Mouse (Mus musculus) limb, embryonic 11.5 days (tissue): ENCODE data around the gene Cpt1b. TPM values are rescaled to one million over a fixed set of nuclear protein-coding genes. Genes with fewer than 3 reads are reported as not detected.
"Not testable (repeated sequence)": the region's sequence is repeated elsewhere in the genome, so short reads cannot be mapped to it uniquely, and the experiment has no call there.

Experiments used
- ATAC-seq: fragments of 200-750 bp; cut with Nextera tagmentation; 2 replicates; pipeline ENCODE4 v1.8.0; 2017; ENCODE audit warnings: low read depth; ENCODE audit not compliant: insufficient number of reproducible peaks, low FRiP score, low TSS enrichment
- DNase-seq: peaks from one replicate; pipeline ENCODE4 v3.0.0-alpha.2; 2015; ENCODE audit warnings: low spot score
- H3K27ac ChIP-seq: fragments of 300-500 bp; sonication (generic); replicated peaks from 2 replicates; pipeline ENCODE4 v1.5.1; 2014; ENCODE audit warnings: low read depth, mild to moderate bottlenecking, low read length
- H3K27me3 ChIP-seq: fragments of 300-500 bp; sonication (generic); 2 replicates; pipeline ENCODE4 v1.6.1; 2014; ENCODE audit warnings: mild to moderate bottlenecking, low read length, mixed read lengths; ENCODE audit not compliant: control insufficient read depth, insufficient read depth
- H3K36me3 ChIP-seq: fragments of 300-500 bp; sonication (generic); 2 replicates; pipeline ENCODE4 v1.6.1; 2014; ENCODE audit warnings: mild to moderate bottlenecking, low read length, moderate library complexity, mixed read lengths; ENCODE audit not compliant: control insufficient read depth, insufficient read depth
- H3K4me1 ChIP-seq: fragments of 300-500 bp; sonication (generic); 2 replicates; pipeline ENCODE4 v1.6.1; 2014; ENCODE audit warnings: low read length, mixed read lengths; ENCODE audit not compliant: control insufficient read depth, insufficient read depth
- H3K4me2 ChIP-seq: fragments of 300-500 bp; sonication (generic); 2 replicates; pipeline ENCODE4 v1.6.1; 2014; ENCODE audit warnings: low read depth, mild to moderate bottlenecking, moderate library complexity; ENCODE audit not compliant: severe bottlenecking
- H3K4me3 ChIP-seq: fragments of 300-500 bp; sonication (generic); 2 replicates; pipeline ENCODE4 v1.5.1; 2014; ENCODE audit warnings: low read depth, low read length
- H3K9ac ChIP-seq: fragments of 300-500 bp; sonication (generic); 2 replicates; pipeline ENCODE4 v1.6.1; 2014; ENCODE audit warnings: mild to moderate bottlenecking, low read length
- H3K9me3 ChIP-seq: fragments of 300-500 bp; sonication (generic); 2 replicates; pipeline ENCODE4 v1.6.1; 2016; ENCODE audit warnings: low read length; ENCODE audit not compliant: control insufficient read depth
- WGBS: fragments of 180-500 bp; shearing (Covaris S2); extraction: QIAGEN DNeasy Blood & Tissue Kit; methylation state at CpG from one replicate; pipeline ENCODE4 v1.1.7; 2014; 5-methylcytosine and 5-hydroxymethylcytosine counted together
- polyA plus RNA-seq: library from polyadenylated mRNA; unstranded; fragments of >200 nt; fragmentation: Nextera tagmentation; extraction: Ambion mirVana; gene quantifications from 2 replicates; pipeline ENCODE4 v1.2.1, GENCODE M21; 2014

Gene Cpt1b
- polyA plus RNA-seq, 1 experiment from 2014 or later, result 1.2 TPM

DNA sequence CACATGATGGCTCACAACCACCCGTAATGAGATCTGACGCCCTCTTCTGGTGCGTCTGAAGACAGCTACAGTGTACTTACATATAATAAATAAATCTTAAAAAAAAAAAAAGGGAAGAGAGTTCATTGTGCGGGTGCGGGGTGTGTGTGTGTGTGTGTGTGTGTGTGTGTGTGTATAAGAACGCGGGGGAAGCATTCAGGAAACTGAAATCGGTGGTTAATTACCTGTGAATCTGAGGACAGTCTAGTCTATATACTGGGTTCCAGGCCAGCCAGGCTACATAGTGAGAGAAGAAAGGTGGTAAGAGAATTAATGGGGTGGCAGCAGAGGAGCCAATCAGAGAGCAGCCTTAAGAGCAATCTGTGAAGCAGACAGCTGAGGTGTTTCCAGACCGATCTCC is 5.1 kb upstream of the Cpt1b start:
- not testable (repeated sequence) for H3K36me3 ChIP-seq, H3K27me3 ChIP-seq, ATAC-seq, H3K9ac ChIP-seq, H3K9me3 ChIP-seq, DNase-seq, H3K4me1 ChIP-seq, H3K4me2 ChIP-seq, H3K27ac ChIP-seq, H3K4me3 ChIP-seq
- 80% methylated on average over 7 of the region's 9 CpGs for WGBS

- Histone ChIP-seq H3K9me3 (no peaks in the 10 kb centered on the region), H3K27ac (no peak overlapping the region), H3K36me3 (peaks cover 2% of the 10 kb centered on the region; the same call in 1 of the 2 replicates), H3K4me3 (peak overlapping the region; percentile 53), H3K4me1 (peaks cover 9% of the 10 kb centered on the region), H3K27me3 (no peaks in the 10 kb centered on the region), H3K4me2 (peak overlapping the region; percentile 91), H3K9ac (0 out of 2 replicates have a peak overlapping the region, but pooled peaks have one; percentile 54)
- DNase-seq (no peak), ATAC-seq (no peak)
- 54% methylated on average over 6 of the region's 6 CpGs for WGBS
These were observed 4.7 kb upstream of the Cpt1b start for GRCm38 (mm10) chr15:89430341-89430740.

DNA sequence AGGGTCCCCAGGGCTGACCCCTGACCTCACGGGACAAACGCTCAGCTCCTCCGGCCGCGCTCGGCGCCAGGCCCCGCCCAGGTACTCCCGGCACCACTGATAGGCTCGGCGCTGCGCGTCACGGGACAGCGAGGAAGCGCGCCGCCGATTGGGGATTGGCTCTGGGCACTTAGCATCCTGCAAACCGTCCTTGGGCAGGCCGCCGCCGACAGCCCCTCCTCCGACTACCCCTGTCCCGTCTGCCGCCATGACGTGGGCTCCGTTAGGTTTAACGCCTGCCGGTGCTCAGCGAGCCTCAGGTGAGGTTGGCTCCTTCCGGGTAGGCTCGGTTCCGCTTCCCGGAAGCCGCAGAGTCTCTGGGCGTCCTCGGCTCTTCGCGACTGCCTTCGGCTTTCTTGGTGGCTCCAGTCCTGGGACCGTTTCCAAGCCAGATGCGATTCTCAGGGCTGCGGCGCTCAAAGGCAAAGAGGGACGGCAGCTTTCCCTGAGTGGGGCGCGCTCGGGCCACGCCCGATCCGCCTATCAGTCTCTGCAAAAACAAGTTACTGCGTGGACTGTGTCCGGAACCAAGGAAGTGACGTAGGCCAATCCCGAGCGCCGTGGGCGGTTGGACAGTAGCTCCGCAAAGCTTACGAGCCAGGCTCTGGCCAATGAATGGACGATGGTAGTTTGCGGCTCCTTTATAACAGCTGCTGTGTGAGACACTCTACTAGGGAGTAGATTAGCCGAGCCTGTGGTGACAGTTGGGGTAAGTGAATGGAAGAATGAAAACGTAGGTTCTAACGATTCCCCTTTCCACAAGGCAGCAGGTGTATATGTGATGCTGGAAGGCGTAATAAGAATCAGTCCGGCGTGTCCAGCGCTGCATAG is 3.9 kb upstream of the Cpt1b start, which contains the start of the genes C730034F03Rik, Gm44502 and Chkb:
C730034F03Rik (plus strand) TSS at position 238 of the 870 bp plus-strand sequence.
Gm44502 (minus strand) TSS at position 345 of the 870 bp plus-strand sequence.
Chkb (minus strand) TSS at position 557 of the 870 bp plus-strand sequence.
- WGBS, result 1% methylated on average over 63 of the region's 70 CpGs
- H3K9ac ChIP-seq, result peak within 1 kb of the TSS; percentile 54
- DNase-seq (peak; percentile 90), ATAC-seq (peak; percentile 91)
- no peaks in the 10 kb centered on the region for H3K27me3 ChIP-seq
- peak within 1 kb of the TSS; percentile 91 for H3K4me2 ChIP-seq
- peak within 1 kb of the TSS; percentile 53 for H3K4me3 ChIP-seq
- H3K9me3 ChIP-seq, result no peaks in the 10 kb centered on the region
- peaks cover 2% of the 10 kb centered on the region; the same call in 1 of the 2 replicates for H3K36me3 ChIP-seq
- H3K27ac ChIP-seq, result peak within 1 kb of the TSS; percentile 80
- H3K4me1 ChIP-seq, result peaks cover 9% of the 10 kb centered on the region

GRCm38 (mm10) chr15:89428821-89429351 is 3.2 kb upstream of the Cpt1b start:
- peak overlapping the region; percentile 91 for H3K4me2 ChIP-seq
- H3K4me1 ChIP-seq, result peaks cover 9% of the 10 kb centered on the region
- no peaks in the 10 kb centered on the region for H3K27me3 ChIP-seq
- H3K9me3 ChIP-seq, result no peaks in the 10 kb centered on the region
- 5% methylated on average over 22 of the region's 22 CpGs for WGBS
- no peak overlapping the region for H3K27ac ChIP-seq
- no peak for DNase-seq
- peak overlapping the region; percentile 53 for H3K4me3 ChIP-seq
- peaks cover 2% of the 10 kb centered on the region; the same call in 1 of the 2 replicates for H3K36me3 ChIP-seq
- peak; percentile 44; the same call in 1 of the 2 replicates for ATAC-seq
- peak overlapping the region; percentile 54 for H3K9ac ChIP-seq

DNA sequence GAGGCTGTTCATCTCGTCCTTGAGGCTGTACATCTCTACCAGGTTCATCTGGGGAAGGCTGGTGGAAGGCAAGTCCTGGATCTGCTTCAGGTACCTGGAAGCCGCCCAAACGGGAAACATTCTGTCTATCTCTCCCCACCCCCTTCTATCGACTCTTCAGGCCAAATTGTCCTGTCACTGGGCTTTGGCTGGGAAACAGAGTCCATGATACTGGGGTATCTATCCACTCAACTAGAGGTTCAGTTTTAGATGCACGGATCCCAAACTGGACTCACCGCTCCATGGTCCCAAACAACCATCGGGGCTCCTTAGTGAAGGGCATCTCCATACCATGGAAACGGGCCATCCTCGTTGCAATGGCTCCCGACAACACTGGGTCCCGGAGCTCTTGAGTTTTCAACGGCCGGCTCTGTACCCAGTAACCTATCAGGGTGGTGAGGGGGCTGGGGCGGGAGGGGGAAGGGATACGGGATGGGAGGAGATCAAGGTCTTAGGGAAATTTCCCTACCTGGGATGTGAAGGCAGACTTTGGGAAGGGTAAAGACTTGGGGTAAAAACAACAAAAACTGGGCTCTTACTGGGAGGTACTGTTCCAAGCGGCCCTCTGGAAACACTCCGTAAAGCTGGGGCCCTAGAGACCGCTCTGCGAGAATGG is 2.6 kb upstream of the Cpt1b start:
- peaks cover 2% of the 10 kb centered on the region; the same call in 1 of the 2 replicates for H3K36me3 ChIP-seq
- no peaks in the 10 kb centered on the region for H3K27me3 ChIP-seq
- H3K27ac ChIP-seq, result no peak overlapping the region
- no peaks in the 10 kb centered on the region for H3K9me3 ChIP-seq
- 83% methylated on average over 19 of the region's 19 CpGs for WGBS
- H3K4me2 ChIP-seq, result peak overlapping the region; percentile 91
- DNase-seq, result no peak
- H3K9ac ChIP-seq, result no peak overlapping the region
- no peak for ATAC-seq
- peaks cover 9% of the 10 kb centered on the region for H3K4me1 ChIP-seq
- H3K4me3 ChIP-seq, result peak overlapping the region; percentile 53

DNA sequence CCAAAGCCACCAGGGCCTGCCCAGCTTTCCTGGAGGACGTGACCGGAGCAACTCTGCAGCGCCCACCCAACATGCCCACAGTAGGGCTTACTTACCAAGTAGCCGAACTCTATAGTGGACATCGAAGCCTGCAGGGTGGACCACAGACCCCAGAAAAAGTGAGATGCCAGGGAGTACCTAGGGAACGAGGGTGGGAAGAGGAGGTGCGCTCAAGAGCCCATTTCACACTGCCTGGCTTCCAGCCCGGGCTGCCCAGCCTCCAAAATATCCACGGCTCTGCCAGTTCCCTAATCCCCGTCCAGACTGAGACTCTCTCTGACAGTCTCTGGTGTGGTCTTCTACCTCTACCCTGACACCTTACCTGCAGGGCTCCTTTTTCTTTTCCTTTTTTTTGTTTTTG is 1.1 kb upstream of the Cpt1b start:
- peaks cover 9% of the 10 kb centered on the region for H3K4me1 ChIP-seq
- H3K27ac ChIP-seq, result no peak overlapping the region
- H3K9ac ChIP-seq, result no peak overlapping the region
- H3K36me3 ChIP-seq, result peaks cover 2% of the 10 kb centered on the region; the same call in 1 of the 2 replicates
- no peak overlapping the region for H3K4me3 ChIP-seq
- DNase-seq (no peak), ATAC-seq (no peak)
- no peaks in the 10 kb centered on the region for H3K9me3 ChIP-seq
- no peaks in the 10 kb centered on the region for H3K27me3 ChIP-seq
- H3K4me2 ChIP-seq, result no peak overlapping the region
- WGBS, result 88% methylated on average over 10 of the region's 10 CpGs

- Histone ChIP-seq H3K36me3 (peaks cover 2% of the 10 kb centered on the region; the same call in 1 of the 2 replicates), H3K9me3 (no peaks in the 10 kb centered on the region), H3K4me3 (no peak overlapping the region), H3K9ac (no peak overlapping the region), H3K4me2 (no peak overlapping the region), H3K4me1 (peaks cover 9% of the 10 kb centered on the region), H3K27me3 (no peaks in the 10 kb centered on the region), H3K27ac (no peak overlapping the region)
- 86% methylated on average over 8 of the region's 8 CpGs for WGBS
- DNase-seq (no peak), ATAC-seq (no peak)
These were observed 1.0 kb downstream of the Cpt1b start for GRCm38 (mm10) chr15:89424621-89425020.

- no peak overlapping the region for H3K4me2 ChIP-seq
- no peak for ATAC-seq
- peaks cover 9% of the 10 kb centered on the region for H3K4me1 ChIP-seq
- H3K9ac ChIP-seq, result no peak overlapping the region
- no peak overlapping the region for H3K4me3 ChIP-seq
- peaks cover 2% of the 10 kb centered on the region; the same call in 1 of the 2 replicates for H3K36me3 ChIP-seq
- no peaks in the 10 kb centered on the region for H3K27me3 ChIP-seq
- H3K9me3 ChIP-seq, result no peaks in the 10 kb centered on the region
- DNase-seq, result no peak
- 95% methylated on average over 9 of the region's 9 CpGs for WGBS
- no peak overlapping the region for H3K27ac ChIP-seq
These were observed 3.7 kb downstream of the Cpt1b start for GRCm38 (mm10) chr15:89421938-89422337.
